Mouse (Mus musculus): ENCODE measurements at regions not wholly inside any gene's neighbourhood (a gene's known extent, or its start where the extent isn't known, plus 50 kb on each side); places are given as distances from the start of the nearest gene placed in this dataset.

- H3K27me3 ChIP-seq (ENCODE audit: control insufficient read depth, insufficient read depth, low read length) = no peaks in the 10 kb centered on the region
- 72% methylated on average over 1 of the region's 1 CpGs for WGBS
- no peak overlapping the region for H3K4me2 ChIP-seq (replicated peaks; ENCODE audit: low read depth)
- no peak for ATAC-seq (ENCODE audit: low FRiP score, low TSS enrichment)
- H3K27ac ChIP-seq (replicated peaks) = no peak overlapping the region
- H3K9ac ChIP-seq (ENCODE audit: low read length) = no peak overlapping the region
- no peaks in the 10 kb centered on the region for H3K9me3 ChIP-seq (ENCODE audit: control insufficient read depth, low read length)
- TF ChIP-seq EP300 (optimal IDR thresholded peaks at IDR 0.05) (no peak), CTCF (IDR thresholded peaks at IDR 0.05; ENCODE audit: low read depth) (no peak)
- no peaks in the 10 kb centered on the region for H3K4me1 ChIP-seq (replicated peaks; ENCODE audit: control insufficient read depth, insufficient read depth)
- no peak for DNase-seq (ENCODE audit: low spot score)
- no peaks in the 10 kb centered on the region for H3K36me3 ChIP-seq (ENCODE audit: control insufficient read depth, insufficient read depth, low read length)
- H3K4me3 ChIP-seq (ENCODE audit: low read depth, low read length) = no peak overlapping the region
Observed at GRCm38 (mm10) chr2:7840612-7841011, 331.2 kb upstream of the Celf2 start.

GRCm38 (mm10) chr2:7837877-7838276, 328.5 kb upstream of the Celf2 start:
- Histone ChIP-seq H3K9ac (ENCODE audit: low read length) (no peak overlapping the region), H3K4me1 (replicated peaks; ENCODE audit: control insufficient read depth, insufficient read depth) (no peaks in the 10 kb centered on the region), H3K4me2 (replicated peaks; ENCODE audit: low read depth) (no peak overlapping the region), H3K4me3 (ENCODE audit: low read depth, low read length) (no peak overlapping the region), H3K36me3 (ENCODE audit: control insufficient read depth, insufficient read depth, low read length) (no peaks in the 10 kb centered on the region), H3K27me3 (ENCODE audit: control insufficient read depth, insufficient read depth, low read length) (no peaks in the 10 kb centered on the region), H3K27ac (replicated peaks) (no peak overlapping the region), H3K9me3 (ENCODE audit: control insufficient read depth, low read length) (no peaks in the 10 kb centered on the region)
- WGBS = 51% methylated on average over 3 of the region's 3 CpGs
- TF ChIP-seq CTCF (IDR thresholded peaks at IDR 0.05; ENCODE audit: low read depth) = no peak
- TF ChIP-seq EP300 (optimal IDR thresholded peaks at IDR 0.05) = no peak
- ATAC-seq (ENCODE audit: low FRiP score, low TSS enrichment) (no peak), DNase-seq (ENCODE audit: low spot score) (no peak)

GRCm38 (mm10) chr2:7831239-7831638, 321.9 kb upstream of the Celf2 start:
- Histone ChIP-seq H3K36me3 (ENCODE audit: control insufficient read depth, insufficient read depth, low read length) (no peaks in the 10 kb centered on the region), H3K4me1 (replicated peaks; ENCODE audit: control insufficient read depth, insufficient read depth) (no peaks in the 10 kb centered on the region), H3K4me3 (ENCODE audit: low read depth, low read length) (no peak overlapping the region), H3K27me3 (ENCODE audit: control insufficient read depth, insufficient read depth, low read length) (no peaks in the 10 kb centered on the region), H3K4me2 (replicated peaks; ENCODE audit: low read depth) (no peak overlapping the region), H3K27ac (replicated peaks) (no peak overlapping the region), H3K9me3 (ENCODE audit: control insufficient read depth, low read length) (no peaks in the 10 kb centered on the region), H3K9ac (ENCODE audit: low read length) (no peak overlapping the region)
- TF ChIP-seq CTCF (IDR thresholded peaks at IDR 0.05; ENCODE audit: low read depth) = no peak
- TF ChIP-seq EP300 (optimal IDR thresholded peaks at IDR 0.05) = no peak
- DNase-seq (ENCODE audit: low spot score) (no peak), ATAC-seq (ENCODE audit: low FRiP score, low TSS enrichment) (no peak)
- WGBS = 82% methylated on average over 4 of the region's 4 CpGs

GRCm38 (mm10) chr2:7826272-7826671, 316.9 kb upstream of the Celf2 start:
- ATAC-seq (ENCODE audit: low FRiP score, low TSS enrichment) (no peak), DNase-seq (ENCODE audit: low spot score) (no peak)
- TF ChIP-seq CTCF (IDR thresholded peaks at IDR 0.05; ENCODE audit: low read depth) (no peak), EP300 (optimal IDR thresholded peaks at IDR 0.05) (no peak)
- no peak overlapping the region for H3K4me2 ChIP-seq (replicated peaks; ENCODE audit: low read depth)
- H3K27ac ChIP-seq (replicated peaks) = no peak overlapping the region
- H3K27me3 ChIP-seq (ENCODE audit: control insufficient read depth, insufficient read depth, low read length) = no peaks in the 10 kb centered on the region
- H3K4me3 ChIP-seq (ENCODE audit: low read depth, low read length) = no peak overlapping the region
- H3K9ac ChIP-seq (ENCODE audit: low read length) = no peak overlapping the region
- H3K4me1 ChIP-seq (replicated peaks; ENCODE audit: control insufficient read depth, insufficient read depth) = no peaks in the 10 kb centered on the region
- no peaks in the 10 kb centered on the region for H3K36me3 ChIP-seq (ENCODE audit: control insufficient read depth, insufficient read depth, low read length)
- H3K9me3 ChIP-seq (ENCODE audit: control insufficient read depth, low read length) = no peaks in the 10 kb centered on the region
- 67% methylated on average over 7 of the region's 7 CpGs for WGBS

GRCm38 (mm10) chr2:7796415-7796814, 287.1 kb upstream of the Celf2 start:
- Histone ChIP-seq H3K4me3 (ENCODE audit: low read depth, low read length) (no peak overlapping the region), H3K36me3 (ENCODE audit: control insufficient read depth, insufficient read depth, low read length) (no peaks in the 10 kb centered on the region), H3K27ac (replicated peaks) (no peak overlapping the region), H3K9me3 (ENCODE audit: control insufficient read depth, low read length) (no peaks in the 10 kb centered on the region), H3K4me1 (replicated peaks; ENCODE audit: control insufficient read depth, insufficient read depth) (no peaks in the 10 kb centered on the region), H3K27me3 (ENCODE audit: control insufficient read depth, insufficient read depth, low read length) (no peaks in the 10 kb centered on the region), H3K9ac (ENCODE audit: low read length) (no peak overlapping the region), H3K4me2 (replicated peaks; ENCODE audit: low read depth) (no peak overlapping the region)
- TF ChIP-seq CTCF (IDR thresholded peaks at IDR 0.05; ENCODE audit: low read depth) (no peak), EP300 (optimal IDR thresholded peaks at IDR 0.05) (no peak)
- WGBS = 64% methylated on average over 2 of the region's 2 CpGs
- ATAC-seq (ENCODE audit: low FRiP score, low TSS enrichment) (no peak), DNase-seq (ENCODE audit: low spot score) (no peak)

GRCm38 (mm10) chr2:7792456-7793145, 283.2 kb upstream of the Celf2 start:
- Histone ChIP-seq H3K27ac (replicated peaks) (no peak overlapping the region), H3K4me3 (ENCODE audit: low read depth, low read length) (no peak overlapping the region), H3K9me3 (ENCODE audit: control insufficient read depth, low read length) (no peaks in the 10 kb centered on the region), H3K9ac (ENCODE audit: low read length) (no peak overlapping the region), H3K4me2 (replicated peaks; ENCODE audit: low read depth) (no peak overlapping the region), H3K4me1 (replicated peaks; ENCODE audit: control insufficient read depth, insufficient read depth) (no peaks in the 10 kb centered on the region), H3K27me3 (ENCODE audit: control insufficient read depth, insufficient read depth, low read length) (no peaks in the 10 kb centered on the region), H3K36me3 (ENCODE audit: control insufficient read depth, insufficient read depth, low read length) (no peaks in the 10 kb centered on the region)
- DNase-seq (ENCODE audit: low spot score) = no peak
- no peak for ATAC-seq (ENCODE audit: low FRiP score, low TSS enrichment)
- no peak for TF ChIP-seq CTCF (IDR thresholded peaks at IDR 0.05; ENCODE audit: low read depth)
- TF ChIP-seq EP300 (optimal IDR thresholded peaks at IDR 0.05) = no peak
- 57% methylated on average over 2 of the region's 2 CpGs for WGBS
